Mouse (Mus musculus) limb, embryonic 13.5 days (tissue): ENCODE results near the gene Hira. TPM values are rescaled to one million over a fixed set of nuclear protein-coding genes. Genes with fewer than 3 reads are reported as not detected.
"Not testable (repeated sequence)": the region's sequence is repeated elsewhere in the genome, so short reads cannot be mapped to it uniquely, and the experiment has no call there.

Experiments used
- ATAC-seq: fragments of 200-750 bp; cut with Nextera tagmentation; 2 replicates; pipeline ENCODE4 v1.8.0; 2017; ENCODE audit warnings: low read depth, moderate number of reproducible peaks, moderate TSS enrichment; ENCODE audit not compliant: low FRiP score
- H3K27ac ChIP-seq: fragments of 300-500 bp; sonication (generic); 2 replicates; pipeline ENCODE4 v1.5.1; 2015; ENCODE audit warnings: inconsistent platforms, mild to moderate bottlenecking, moderate library complexity
- H3K27me3 ChIP-seq: fragments of 300-500 bp; sonication (generic); 2 replicates; pipeline ENCODE4 v1.6.1; 2015; ENCODE audit warnings: mild to moderate bottlenecking, inconsistent platforms
- H3K36me3 ChIP-seq: fragments of 300-500 bp; sonication (generic); 2 replicates; pipeline ENCODE4 v1.6.1; 2015; ENCODE audit warnings: inconsistent platforms, mild to moderate bottlenecking, moderate library complexity
- H3K4me1 ChIP-seq: fragments of 300-500 bp; sonication (generic); 2 replicates; pipeline ENCODE4 v1.6.1; 2015; ENCODE audit warnings: inconsistent platforms
- H3K4me2 ChIP-seq: fragments of 300-500 bp; sonication (generic); replicated peaks from 2 replicates; pipeline ENCODE4 v1.6.1; 2015; ENCODE audit warnings: inconsistent platforms, mild to moderate bottlenecking, moderate library complexity
- H3K4me3 ChIP-seq: fragments of 300-500 bp; sonication (generic); 2 replicates; pipeline ENCODE4 v1.5.1; 2015; ENCODE audit warnings: moderate library complexity, mild to moderate bottlenecking, inconsistent platforms
- H3K9ac ChIP-seq: fragments of 300-500 bp; sonication (generic); 2 replicates; pipeline ENCODE4 v1.6.1; 2015; ENCODE audit warnings: mild to moderate bottlenecking, inconsistent platforms
- H3K9me3 ChIP-seq: fragments of 300-500 bp; sonication (generic); 2 replicates; pipeline ENCODE4 v1.6.1; 2016; ENCODE audit warnings: inconsistent platforms
- WGBS: fragments of 180-500 bp; shearing (Covaris S2); methylation state at CpG from one replicate; pipeline ENCODE4 v1.1.7; 2015; 5-methylcytosine and 5-hydroxymethylcytosine counted together
- polyA plus RNA-seq: library from polyadenylated mRNA; unstranded; fragments of >200 nt; fragmentation: Nextera tagmentation; extraction: Ambion mirVana; gene quantifications from 2 replicates; pipeline ENCODE4 v1.2.1, GENCODE M21; 2015

Gene Hira
- polyA plus RNA-seq, 1 experiment from 2014 or later: 18.9 TPM

DNA sequence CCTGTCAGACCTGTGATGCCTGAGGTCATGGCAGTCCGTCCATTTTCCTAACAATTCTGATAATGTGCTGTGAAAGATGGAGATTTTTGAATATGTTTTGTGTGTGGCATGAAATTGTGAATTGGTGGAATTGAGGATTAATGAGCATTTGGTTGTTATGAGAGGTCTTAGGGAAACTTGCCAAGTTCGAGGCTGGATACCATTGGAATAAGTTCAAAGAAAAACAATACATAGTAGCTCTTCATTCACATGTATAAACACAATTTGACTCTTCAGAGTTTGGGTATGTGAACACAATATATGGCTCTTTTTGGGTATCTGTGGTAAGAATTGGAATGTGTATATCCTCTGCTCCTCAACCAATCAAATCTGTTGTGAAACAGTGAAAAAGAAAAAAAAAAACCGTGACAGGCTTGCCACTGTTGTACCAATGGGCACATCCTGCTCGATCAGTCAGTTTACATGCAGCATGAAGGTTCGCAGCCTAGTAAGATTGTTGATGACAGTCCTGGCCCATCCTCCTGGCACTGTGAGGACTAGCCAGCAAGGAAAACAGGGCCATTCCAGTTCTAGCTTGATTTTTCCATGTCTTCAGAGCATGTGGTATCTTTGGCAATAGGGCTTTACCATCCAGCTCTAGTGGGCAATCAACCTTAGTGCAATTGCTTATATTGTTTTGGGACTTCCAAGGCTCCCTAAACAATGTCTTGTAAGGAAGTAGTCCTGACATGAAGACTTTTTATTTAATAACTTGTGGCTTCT, 61.7 kb downstream of the Hira start:
- WGBS: 89% methylated on average over 5 of the region's 5 CpGs
- Histone ChIP-seq H3K9ac (no peak overlapping the region), H3K4me1 (no peaks in the 10 kb centered on the region), H3K36me3 (peaks cover 70% of the 10 kb centered on the region), H3K27ac (no peak overlapping the region), H3K4me3 (no peak overlapping the region), H3K9me3 (no peaks in the 10 kb centered on the region), H3K4me2 (no peak overlapping the region), H3K27me3 (no peaks in the 10 kb centered on the region)
- ATAC-seq: no peak

DNA sequence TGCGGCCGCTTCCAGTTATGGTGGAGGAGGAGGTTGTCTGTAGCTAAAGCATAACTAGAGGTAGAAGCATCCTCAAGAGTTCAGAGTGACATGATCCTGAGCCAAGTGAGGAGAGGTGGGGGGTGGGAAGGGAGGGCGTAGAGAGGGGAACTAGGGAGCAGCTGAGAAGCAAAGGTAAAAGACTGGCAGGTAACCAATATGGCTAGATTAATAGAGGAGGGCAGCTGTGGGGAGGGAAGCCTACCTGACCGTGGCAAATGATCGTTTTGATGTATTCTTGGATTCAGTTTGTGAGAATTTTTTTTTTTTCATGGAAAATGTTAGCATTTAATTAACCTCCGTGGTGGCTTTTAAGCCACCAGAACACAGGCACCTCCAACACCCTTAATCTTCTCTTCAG, 67.1 kb downstream of the Hira start:
- Histone ChIP-seq H3K27ac (no peak overlapping the region), H3K9ac (no peak overlapping the region), H3K4me2 (no peak overlapping the region), H3K4me1 (no peaks in the 10 kb centered on the region), H3K36me3 (peaks cover 72% of the 10 kb centered on the region), H3K4me3 (no peak overlapping the region), H3K9me3 (no peaks in the 10 kb centered on the region), H3K27me3 (no peaks in the 10 kb centered on the region)
- WGBS: 95% methylated on average over 6 of the region's 6 CpGs
- no peak for ATAC-seq

DNA sequence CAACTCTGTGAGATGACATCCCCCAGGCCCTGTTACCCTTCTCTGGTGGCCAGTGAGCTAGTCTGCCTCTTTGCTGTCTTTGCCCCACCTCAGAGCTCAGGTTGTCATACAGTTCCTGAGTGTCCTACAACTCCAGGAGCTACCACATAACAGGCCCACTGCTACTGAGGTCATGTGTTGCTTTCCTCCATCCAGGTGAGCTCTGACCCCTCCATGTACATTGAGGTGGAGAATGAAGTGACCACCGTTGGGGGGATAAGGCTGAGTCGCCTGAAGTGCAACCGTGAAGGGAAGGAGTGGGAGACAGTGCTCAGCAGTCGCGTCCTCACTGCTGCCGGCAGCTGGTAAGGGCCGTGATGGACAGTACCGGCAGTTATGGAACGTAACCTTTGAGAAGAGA, 72.1 kb downstream of the Hira start:
- H3K36me3 ChIP-seq: peaks cover 91% of the 10 kb centered on the region
- no peak overlapping the region for H3K9ac ChIP-seq
- no peak for ATAC-seq
- H3K9me3 ChIP-seq: no peaks in the 10 kb centered on the region
- H3K4me2 ChIP-seq: no peak overlapping the region
- WGBS: 95% methylated on average over 9 of the region's 9 CpGs
- no peak overlapping the region for H3K27ac ChIP-seq
- no peak overlapping the region for H3K4me3 ChIP-seq
- no peaks in the 10 kb centered on the region for H3K27me3 ChIP-seq
- H3K4me1 ChIP-seq: no peaks in the 10 kb centered on the region

DNA sequence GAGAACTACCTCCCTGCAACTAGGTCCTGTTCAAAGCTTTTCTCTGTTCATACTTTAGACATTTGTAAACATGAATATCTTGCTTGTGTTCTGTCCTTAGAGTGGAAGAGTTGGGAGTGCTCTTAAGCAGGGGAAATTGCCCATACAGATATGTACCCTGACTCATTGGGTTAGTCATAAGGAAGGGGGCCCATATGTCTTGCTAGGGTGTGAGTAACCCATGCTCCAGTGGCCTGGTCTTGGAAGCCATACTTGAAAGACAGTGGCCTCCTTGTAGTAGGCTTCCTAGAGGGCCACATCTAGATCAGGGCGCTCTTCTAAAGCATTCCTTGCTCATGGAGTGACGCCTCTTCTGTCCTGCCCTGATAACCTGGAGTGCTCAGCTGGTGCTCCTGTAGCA, 73.5 kb downstream of the Hira start:
- peaks cover 94% of the 10 kb centered on the region for H3K36me3 ChIP-seq
- no peaks in the 10 kb centered on the region for H3K27me3 ChIP-seq
- H3K4me2 ChIP-seq: no peak overlapping the region
- no peaks in the 10 kb centered on the region for H3K4me1 ChIP-seq
- WGBS: 92% methylated on average over 2 of the region's 2 CpGs
- H3K4me3 ChIP-seq: no peak overlapping the region
- H3K9ac ChIP-seq: no peak overlapping the region
- no peak for ATAC-seq
- no peaks in the 10 kb centered on the region for H3K9me3 ChIP-seq
- H3K27ac ChIP-seq: no peak overlapping the region

DNA sequence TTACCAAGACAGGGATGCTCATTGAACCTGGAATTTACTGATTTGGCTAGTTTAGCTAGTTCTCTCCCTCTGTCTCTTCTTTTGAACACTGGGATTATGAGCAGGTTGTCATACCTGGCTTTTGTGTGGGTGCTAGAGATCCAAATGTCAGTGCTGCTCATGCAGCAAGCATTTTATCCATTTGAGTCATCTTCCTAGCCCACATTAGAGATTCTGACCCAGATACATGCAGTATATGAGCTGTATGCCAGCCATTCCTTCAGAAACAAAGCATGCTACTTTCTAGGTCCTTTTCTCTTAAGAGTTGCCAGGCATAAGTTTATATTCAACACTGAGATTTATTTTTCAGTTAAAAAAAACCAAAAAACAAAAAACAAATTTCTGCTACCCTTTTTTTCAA, 76.0 kb downstream of the Hira start:
- Histone ChIP-seq H3K9ac (no peak overlapping the region), H3K9me3 (0 out of 2 replicates have a peak, but pooled peaks cover 3% of the 10 kb centered on the region), H3K4me3 (no peak overlapping the region), H3K4me1 (no peaks in the 10 kb centered on the region), H3K27ac (no peak overlapping the region), H3K36me3 (peaks cover 95% of the 10 kb centered on the region), H3K27me3 (no peaks in the 10 kb centered on the region), H3K4me2 (no peak overlapping the region)
- no peak for ATAC-seq

DNA sequence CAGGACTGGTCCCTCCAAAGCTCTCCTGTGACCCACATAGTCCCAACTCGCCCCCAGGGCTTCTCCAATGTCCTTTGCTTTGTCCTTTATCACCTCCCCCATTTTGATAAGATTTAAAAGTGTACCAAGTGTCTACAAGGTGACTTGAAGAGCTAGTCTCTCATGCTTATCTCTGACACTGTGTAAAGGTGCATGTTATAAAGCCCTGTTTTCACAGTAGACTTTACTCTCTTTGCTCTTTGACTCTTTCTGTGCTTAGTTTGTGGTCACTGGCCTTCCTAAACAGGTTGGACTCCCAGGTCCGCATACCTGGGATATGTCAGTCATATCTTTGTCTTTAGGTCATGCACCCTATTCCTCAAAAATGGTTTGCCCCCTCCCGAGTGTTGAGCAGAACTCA, 78.2 kb downstream of the Hira start:
- H3K27ac ChIP-seq: no peak overlapping the region
- H3K9ac ChIP-seq: no peak overlapping the region
- H3K4me2 ChIP-seq: no peak overlapping the region
- peaks cover 81% of the 10 kb centered on the region for H3K36me3 ChIP-seq
- H3K27me3 ChIP-seq: no peaks in the 10 kb centered on the region
- ATAC-seq: no peak
- H3K9me3 ChIP-seq: peaks cover 6% of the 10 kb centered on the region
- H3K4me1 ChIP-seq: no peaks in the 10 kb centered on the region
- no peak overlapping the region for H3K4me3 ChIP-seq
- WGBS: 83% methylated on average over 3 of the region's 3 CpGs

DNA sequence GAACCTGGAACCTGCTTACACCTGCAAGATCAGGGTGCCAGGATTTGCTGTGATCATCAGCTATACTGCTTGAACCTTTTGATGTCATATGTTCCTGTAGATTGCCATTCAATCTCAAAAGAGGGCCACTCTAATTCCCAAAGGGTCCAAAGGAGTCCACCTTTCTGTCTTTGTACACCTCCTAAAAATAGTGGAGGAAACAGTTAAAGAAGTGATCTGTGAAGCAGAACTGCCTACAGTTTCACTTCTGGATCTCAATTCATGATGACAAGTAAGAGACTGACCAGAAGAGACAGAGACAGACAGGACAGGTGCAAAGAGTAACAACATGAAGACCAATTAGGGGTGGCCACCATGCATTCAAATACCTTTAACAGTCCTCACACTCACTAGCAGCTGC, 86.6 kb downstream of the Hira start:
- ATAC-seq: no peak
- Histone ChIP-seq H3K27me3 (no peaks in the 10 kb centered on the region), H3K4me2 (no peak overlapping the region), H3K27ac (no peak overlapping the region), H3K4me1 (no peaks in the 10 kb centered on the region), H3K4me3 (no peak overlapping the region), H3K9me3 (peaks cover 20% of the 10 kb centered on the region), H3K9ac (no peak overlapping the region), H3K36me3 (peaks cover 69% of the 10 kb centered on the region)

DNA sequence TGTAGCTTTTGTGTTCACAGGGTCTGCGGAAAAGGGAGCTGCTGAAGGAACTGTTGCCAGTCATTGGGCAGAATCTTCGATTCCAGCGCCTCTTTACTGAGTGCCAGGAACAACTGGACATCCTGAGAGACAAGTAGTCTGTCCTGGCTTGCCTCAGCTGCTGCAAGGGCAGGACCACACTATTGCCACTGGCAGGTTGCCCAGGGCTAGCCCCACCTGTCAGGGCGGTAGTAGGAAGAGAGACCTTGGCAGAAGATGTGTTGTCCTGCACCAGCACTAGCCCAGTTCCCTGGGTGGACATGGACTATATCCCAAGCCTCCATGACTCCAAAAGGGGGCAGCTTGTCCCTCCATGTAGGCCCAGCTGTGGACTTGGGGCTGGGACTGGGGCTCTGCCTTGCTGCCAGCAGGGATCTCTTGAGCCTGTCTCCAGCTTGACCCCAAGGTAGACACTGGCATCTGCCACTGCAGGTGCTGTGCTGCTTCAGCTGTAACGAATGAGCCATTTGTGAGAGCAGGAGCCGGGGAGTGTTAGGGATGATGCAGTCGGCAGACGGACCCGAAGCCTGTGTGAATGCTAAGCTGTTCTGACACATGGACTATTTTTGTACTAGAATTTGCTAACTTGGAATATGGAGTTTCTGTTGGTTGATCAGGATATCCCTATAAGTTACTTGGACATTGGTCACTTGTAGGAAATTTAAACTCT, 92.7 kb downstream of the Hira start:
- H3K9ac ChIP-seq: no peak overlapping the region
- no peaks in the 10 kb centered on the region for H3K27me3 ChIP-seq
- no peak overlapping the region for H3K27ac ChIP-seq
- 93% methylated on average over 9 of the region's 9 CpGs for WGBS
- no peak overlapping the region for H3K4me2 ChIP-seq
- H3K4me3 ChIP-seq: no peak overlapping the region
- no peaks in the 10 kb centered on the region for H3K4me1 ChIP-seq
- no peak for ATAC-seq
- H3K36me3 ChIP-seq: peaks cover 59% of the 10 kb centered on the region
- no peaks in the 10 kb centered on the region for H3K9me3 ChIP-seq

DNA sequence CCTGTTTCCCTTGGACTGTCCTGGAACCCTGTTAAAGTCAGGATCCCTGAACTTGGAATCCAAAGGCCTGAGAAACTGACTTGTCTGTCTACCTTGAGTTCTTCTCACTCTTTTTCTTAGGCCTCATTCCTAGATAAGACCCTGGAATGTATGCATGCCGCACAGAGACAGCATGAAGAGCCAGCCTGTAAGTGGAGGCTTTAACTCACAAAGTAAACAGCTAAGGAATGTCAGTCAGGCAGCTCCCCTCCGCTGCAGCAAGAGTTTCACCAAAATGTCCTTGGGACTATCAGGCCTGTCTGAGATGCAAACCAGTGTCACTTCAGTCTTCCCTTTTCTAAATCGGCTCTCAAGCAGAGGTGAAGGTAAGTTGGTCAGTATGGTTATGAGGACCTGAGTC, 94.0 kb downstream of the Hira start:
- H3K9ac ChIP-seq: no peak overlapping the region
- no peak for ATAC-seq
- WGBS: 88% methylated on average over 3 of the region's 3 CpGs
- 0 out of 2 replicates have a peak, but pooled peaks cover 1% of the 10 kb centered on the region for H3K9me3 ChIP-seq
- no peak overlapping the region for H3K4me3 ChIP-seq
- H3K4me2 ChIP-seq: no peak overlapping the region
- H3K36me3 ChIP-seq: peaks cover 49% of the 10 kb centered on the region
- no peaks in the 10 kb centered on the region for H3K27me3 ChIP-seq
- H3K4me1 ChIP-seq: no peaks in the 10 kb centered on the region
- H3K27ac ChIP-seq: no peak overlapping the region

DNA sequence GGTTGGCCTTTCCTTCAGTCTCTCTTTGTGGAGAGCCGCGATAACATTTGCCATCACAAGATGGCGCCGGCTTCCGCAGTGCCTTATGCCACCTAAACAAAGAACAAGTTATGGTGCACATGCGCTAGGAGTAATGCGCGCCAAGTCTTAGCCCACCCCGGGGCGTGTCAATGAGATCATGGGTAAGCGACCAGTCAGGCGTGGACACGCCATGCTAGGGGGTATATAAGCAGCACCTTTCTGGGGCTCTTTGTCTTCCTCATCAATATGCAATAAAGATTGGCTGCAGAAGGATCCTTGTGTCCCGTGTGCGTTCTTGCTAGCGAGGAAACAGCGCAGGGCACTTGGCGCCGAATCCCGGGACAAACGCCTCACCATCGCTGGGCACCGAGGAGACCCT, 98.8 kb downstream of the Hira start:
- H3K4me1 ChIP-seq, H3K4me3 ChIP-seq, H3K4me2 ChIP-seq, ATAC-seq, H3K27me3 ChIP-seq, H3K27ac ChIP-seq, H3K9ac ChIP-seq: not testable (repeated sequence)
- Histone ChIP-seq H3K36me3 (peaks cover 15% of the 10 kb centered on the region), H3K9me3 (peaks cover 10% of the 10 kb centered on the region; the same call in 1 of the 2 replicates)
- WGBS: 86% methylated on average over 23 of the region's 23 CpGs

DNA sequence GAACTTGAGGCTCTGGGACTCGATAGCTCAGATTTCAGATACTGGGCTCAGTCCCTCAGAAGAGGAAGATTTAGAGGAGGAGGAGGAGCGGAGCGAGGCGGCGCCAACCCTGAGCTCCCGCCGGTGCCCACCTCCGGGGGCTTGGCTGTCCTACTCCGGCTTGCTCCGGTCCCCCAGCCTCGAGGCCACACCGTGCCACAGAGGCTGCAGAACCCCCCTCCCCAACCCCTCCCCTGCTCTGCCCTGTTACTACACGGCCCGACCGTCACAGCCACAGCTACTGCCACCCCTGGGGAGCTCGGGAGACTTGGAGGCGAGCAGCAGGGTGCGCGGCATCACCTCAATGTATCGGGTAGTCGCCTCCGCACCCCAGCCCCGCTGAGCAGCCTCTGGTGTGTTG, 99.5 kb downstream of the Hira start:
- H3K4me3 ChIP-seq: no peak overlapping the region
- H3K36me3 ChIP-seq: peaks cover 9% of the 10 kb centered on the region
- no peak for ATAC-seq
- peaks cover 10% of the 10 kb centered on the region; the same call in 1 of the 2 replicates for H3K9me3 ChIP-seq
- no peak overlapping the region for H3K9ac ChIP-seq
- H3K4me1 ChIP-seq: no peaks in the 10 kb centered on the region
- 72% methylated on average over 19 of the region's 23 CpGs for WGBS
- H3K4me2 ChIP-seq: peak overlapping the region; percentile 19; the same call in 1 of the 2 replicates
- no peak overlapping the region for H3K27ac ChIP-seq
- no peaks in the 10 kb centered on the region for H3K27me3 ChIP-seq

DNA sequence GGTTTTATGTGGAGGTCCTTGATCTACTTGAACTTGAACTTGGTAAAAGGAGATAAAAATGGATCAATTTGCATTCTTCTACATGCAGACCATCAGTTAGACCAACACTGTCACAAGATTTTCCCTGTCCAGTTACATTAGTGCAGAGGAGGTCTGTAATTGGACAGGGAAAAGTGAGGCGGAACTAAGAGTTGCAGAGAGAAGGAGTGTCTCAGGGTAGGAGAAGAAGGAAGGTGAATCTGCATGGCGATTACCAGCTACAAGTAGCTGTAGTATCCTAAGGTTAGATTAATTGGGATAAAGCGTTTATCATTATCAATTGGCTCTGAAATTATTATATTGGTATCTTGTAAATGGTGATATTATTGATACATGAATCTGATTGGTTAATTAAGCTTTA, 109.5 kb downstream of the Hira start:
- H3K9me3 ChIP-seq: peaks cover 8% of the 10 kb centered on the region
- no peak for ATAC-seq
- H3K4me2 ChIP-seq: no peak overlapping the region
- H3K9ac ChIP-seq: no peak overlapping the region
- H3K27ac ChIP-seq: no peak overlapping the region
- no peaks in the 10 kb centered on the region for H3K27me3 ChIP-seq
- no peaks in the 10 kb centered on the region for H3K36me3 ChIP-seq
- WGBS: 89% methylated on average over 3 of the region's 3 CpGs
- H3K4me3 ChIP-seq: no peak overlapping the region
- no peaks in the 10 kb centered on the region for H3K4me1 ChIP-seq

DNA sequence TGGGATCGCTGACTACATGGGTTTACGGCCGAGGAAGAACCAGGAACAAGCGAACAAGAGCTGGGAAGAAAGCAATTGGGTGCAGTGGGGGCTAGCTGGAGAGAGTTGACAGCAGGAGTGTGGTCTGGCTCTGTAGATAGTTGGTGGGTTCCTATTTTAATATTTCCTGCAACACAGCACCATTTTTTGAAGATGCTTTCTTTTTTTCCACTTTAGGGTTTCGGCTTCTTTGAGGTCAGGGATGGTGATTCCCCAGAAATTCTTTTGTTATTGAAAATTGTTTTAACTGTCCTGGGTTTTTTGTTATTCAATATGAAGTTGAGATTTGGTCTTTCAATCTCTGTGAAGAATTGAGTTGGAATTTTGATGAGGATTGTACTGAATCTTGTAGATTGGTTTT, 110.0 kb downstream of the Hira start:
- Histone ChIP-seq H3K4me1 (no peaks in the 10 kb centered on the region), H3K27ac (no peak overlapping the region), H3K4me2 (no peak overlapping the region), H3K9ac (no peak overlapping the region), H3K27me3 (no peaks in the 10 kb centered on the region), H3K9me3 (peaks cover 8% of the 10 kb centered on the region), H3K36me3 (no peaks in the 10 kb centered on the region), H3K4me3 (no peak overlapping the region)
- 85% methylated on average over 5 of the region's 5 CpGs for WGBS
- no peak for ATAC-seq
